Mouse (Mus musculus) adrenal gland, postnatal 36 days (tissue): Measurements from ENCODE around the gene Mov10l1. TPM values are rescaled to one million over a fixed set of nuclear protein-coding genes. Genes with fewer than 3 reads are reported as not detected.

Experiments used
- DNase-seq, 2 experiments: peaks; one replicate each; pipeline ENCODE4 v3.0.0; 2021; ENCODE audit warnings: mixed read lengths in 1 of 2
- total RNA-seq, 2 experiments: library from RNA; stranded (reverse); gene quantifications; 2 replicates each; pipeline ENCODE4 v1.2.3; 2021

The Mov10l1 gene
- total RNA-seq, 2 experiments from 2014 or later = not detected

DNA sequence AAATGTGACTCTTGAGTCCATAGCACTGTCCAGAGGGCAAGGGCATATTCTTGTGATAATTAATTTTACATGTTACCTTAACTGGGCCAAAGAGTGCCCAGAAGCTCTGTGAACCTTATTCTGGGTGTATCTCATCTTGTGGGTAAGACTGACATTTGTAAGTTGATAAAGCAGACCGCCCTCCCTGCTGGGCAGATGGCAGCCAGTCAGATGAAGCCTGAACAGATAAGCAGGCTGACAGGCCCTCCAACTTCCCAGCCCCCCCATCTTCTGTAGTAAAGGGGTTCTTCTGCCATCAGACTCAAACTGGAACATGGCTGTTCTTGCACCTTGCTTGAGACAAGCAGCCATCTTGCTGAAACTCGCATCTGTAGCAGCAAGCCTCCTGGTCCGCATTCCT, 34.0 kb downstream of the Mov10l1 start:
- no peak for DNase-seq

DNA sequence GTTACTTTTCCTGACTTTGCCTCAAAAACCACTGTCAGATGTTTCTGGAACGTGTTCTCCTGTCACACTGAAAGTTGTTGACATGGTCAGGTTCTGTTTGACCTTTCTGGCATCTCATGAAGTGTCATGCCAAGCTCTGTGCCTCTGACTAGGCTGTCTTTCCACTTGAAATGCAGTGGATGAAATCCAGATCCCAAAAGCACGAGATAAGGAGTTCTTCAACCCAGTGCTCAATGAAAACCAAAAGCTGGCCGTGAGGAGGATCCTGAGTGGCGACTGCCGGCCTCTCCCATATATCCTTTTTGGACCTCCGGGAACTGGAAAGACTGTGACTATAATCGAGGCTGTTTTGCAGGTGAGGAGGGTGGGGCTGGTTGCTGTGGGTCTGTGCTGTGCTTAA, 37.4 kb downstream of the Mov10l1 start:
- no peak for DNase-seq

DNA sequence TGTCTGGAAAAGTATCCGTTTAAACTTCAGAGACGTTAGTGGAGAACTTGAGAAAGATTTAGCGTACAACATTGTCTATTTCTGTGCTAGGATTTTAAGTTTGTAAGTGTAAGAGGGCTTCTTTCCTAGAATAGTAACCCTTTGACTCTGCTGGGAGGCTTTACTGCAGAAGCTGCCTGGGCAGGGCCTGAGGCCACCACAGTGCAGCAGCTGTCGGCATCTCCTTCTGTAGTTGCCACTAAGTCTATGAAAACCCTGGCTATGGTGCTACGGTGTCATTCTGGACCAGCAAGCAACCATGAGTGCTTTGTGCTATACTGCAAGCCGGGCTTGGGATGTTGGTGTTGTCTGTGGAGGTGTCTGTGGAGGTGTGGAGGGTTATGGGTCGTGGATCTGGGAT, 37.8 kb downstream of the Mov10l1 start:
- no peak for DNase-seq

DNA sequence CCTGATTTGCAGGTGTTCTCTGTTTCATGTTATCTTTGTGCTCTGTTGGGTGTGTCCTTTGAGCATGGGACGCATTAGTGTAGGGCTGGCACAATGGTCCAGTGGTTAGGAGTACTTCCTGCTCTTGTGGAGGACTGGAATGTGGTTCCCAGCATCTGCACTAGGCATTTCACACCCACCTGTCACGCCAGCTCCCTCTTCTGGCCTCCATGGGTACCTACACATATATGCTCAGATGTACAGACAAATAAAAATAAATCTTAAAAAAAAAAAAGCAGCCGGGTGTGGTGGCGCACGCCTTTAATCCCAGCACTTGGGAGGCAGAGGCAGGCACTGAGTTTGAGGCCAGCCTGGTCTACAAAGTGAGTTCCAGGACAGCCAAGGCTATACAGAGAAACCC, 61.7 kb downstream of the Mov10l1 start:
- no peak for DNase-seq

DNA sequence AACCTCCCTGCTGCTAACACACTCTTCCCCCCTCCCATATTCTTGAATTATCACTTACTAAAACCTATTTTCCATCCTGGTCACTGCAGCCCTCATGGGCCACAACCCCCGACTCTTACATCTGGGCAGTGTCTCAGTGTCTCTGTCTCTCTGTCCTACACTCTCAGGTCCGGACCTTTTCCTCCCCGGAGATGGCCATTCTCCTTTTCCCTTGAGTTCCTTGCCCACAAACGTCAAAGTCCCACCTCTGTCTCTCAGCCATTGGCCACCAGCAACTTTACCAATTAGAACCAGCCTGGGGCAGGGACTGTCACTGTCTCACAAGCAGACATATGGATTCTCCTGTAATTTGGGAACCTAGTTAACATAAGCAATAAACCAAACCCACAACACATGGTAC, 63.6 kb downstream of the Mov10l1 start:
- DNase-seq = no peak

DNA sequence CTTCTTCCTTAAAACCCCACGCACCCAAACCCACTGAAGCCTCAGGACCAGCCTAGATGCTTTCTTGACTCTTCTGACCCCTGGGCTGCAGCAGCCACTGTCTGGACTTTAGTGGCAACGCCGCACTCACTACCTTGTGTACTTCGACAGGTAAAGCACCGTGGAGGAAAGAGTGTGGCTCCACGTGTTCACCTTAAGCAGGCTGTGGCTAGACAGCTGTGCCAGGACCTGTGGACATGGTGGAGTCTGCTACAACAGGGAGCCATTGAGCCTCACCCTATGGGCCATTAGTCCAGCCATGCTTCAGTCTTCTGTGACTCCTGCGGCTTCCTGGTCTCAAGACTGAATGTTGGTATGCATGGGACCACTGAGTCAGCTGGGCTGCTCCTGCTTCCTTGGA, 72.0 kb downstream of the Mov10l1 start:
- no peak for DNase-seq

DNA sequence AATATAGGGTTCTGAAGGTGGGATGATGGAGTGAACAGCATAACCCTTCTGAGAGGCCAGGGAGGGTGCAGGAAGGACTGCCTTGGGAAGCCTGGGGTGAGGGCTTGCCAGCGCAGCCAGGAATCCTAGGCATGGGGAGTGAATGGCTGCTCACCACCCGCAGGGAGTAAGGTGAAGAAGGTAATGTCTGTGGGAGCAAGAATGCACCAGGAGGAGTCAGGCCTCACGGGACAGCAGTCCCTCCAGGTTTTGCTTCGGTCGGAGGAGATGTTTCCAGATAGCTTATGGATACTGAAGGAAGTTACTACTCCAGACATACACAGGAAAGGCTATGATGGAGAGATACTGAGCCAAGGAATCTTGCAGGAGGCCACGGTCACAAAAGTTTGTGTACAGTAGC, 76.0 kb downstream of the Mov10l1 start:
- DNase-seq = no peak

DNA sequence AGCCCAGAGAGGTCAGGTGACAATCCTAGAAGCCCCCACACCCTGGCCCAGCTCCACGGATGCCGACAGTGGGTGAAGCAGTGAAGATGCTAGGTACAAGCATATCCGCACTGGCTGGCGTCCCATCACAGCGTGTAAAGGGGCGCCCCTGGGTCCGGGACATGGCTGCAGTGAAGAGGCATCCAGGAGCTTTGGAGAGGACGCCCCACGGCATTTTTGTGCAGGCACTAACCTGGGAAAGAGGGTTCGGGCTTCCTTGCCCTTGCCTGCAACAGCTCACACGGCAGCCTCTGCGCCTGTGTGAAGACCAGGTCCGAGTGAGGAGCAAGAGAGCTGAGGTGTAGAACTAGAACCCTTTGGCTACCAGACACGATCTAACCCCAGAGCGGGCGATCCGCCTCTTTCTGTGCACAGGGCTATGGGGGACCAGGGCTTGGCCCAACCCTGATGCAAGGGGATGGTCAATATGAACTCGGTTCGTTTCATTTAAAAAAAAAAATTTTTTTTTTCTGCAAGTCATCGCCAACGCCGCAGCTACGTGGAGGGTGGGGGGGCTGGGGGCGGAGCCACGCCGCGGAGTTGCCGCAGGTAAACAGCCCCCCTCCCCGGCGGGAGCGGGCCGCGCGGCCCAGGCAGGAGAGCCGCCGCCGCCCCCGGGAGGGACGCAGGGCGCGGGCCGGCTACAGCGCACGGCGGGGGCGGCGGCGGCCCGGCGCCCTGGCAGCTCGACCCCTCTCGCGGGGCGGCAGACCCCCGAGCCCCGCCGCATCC, 76.6 kb downstream of the Mov10l1 start, which contains the start of gene Panx2:
Gene Panx2, plus strand, starts transcription at position 574 of the 771 bp plus-strand sequence.
- no peak for DNase-seq

DNA sequence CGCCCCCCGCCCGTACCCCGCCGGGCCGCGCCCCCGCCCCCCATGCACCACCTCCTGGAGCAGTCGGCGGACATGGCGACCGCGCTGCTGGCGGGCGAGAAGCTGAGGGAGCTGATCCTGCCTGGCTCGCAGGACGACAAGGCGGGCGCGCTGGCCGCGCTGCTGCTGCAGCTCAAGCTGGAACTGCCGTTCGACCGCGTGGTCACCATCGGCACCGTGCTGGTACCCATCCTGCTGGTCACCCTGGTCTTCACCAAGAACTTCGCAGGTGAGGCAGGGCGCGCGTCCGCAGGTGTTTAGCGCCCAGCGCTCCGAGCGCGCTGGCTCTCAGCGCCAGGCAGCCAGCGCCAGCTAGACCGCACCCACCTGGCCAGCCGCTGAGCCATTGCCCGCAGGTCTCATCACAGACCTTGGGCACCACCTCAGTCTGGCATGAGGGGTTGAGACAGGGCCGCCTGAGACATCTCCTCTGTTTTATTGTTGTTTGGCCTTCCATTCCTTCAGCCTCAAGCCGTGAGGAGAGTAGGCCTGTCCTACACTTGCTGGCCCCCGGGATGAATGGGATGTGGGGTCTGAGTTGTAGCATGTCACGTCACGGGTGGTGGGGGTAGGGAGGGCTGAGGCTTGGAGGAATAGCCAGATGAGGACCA, 77.4 kb downstream of the Mov10l1 start:
- peak; percentile 25 to 54 for DNase-seq

DNA sequence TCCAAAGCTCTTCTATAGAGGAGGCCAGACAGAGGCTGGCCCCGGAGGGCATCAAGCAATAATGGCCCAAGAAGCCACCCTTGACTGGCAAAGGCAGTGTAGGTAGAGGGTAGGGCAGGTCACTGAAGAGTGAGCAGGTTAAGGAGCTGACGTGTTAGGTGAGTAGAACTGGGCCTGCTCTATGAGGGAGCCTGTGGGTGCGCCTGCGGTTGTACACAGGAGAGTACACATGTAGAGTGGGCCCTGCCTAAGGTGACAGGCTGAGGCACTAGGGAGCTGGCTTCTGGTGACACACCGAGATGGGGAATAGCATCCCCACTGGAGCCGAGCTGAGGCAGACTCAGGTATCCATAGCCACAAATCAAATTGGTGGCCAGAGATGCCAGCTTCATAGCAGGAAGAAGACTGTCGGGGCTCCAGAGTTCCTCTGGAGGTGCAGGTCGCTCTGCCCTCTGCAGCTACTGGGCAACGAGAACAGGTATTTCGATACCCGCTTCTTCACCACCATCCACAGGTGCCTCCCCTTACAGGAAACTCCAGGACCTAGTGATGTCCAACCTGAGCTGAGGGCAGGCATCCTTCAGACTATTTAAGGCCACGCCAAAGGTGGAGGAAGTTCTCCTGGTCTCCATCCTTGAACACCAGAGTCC, 78.2 kb downstream of the Mov10l1 start:
- no peak for DNase-seq

DNA sequence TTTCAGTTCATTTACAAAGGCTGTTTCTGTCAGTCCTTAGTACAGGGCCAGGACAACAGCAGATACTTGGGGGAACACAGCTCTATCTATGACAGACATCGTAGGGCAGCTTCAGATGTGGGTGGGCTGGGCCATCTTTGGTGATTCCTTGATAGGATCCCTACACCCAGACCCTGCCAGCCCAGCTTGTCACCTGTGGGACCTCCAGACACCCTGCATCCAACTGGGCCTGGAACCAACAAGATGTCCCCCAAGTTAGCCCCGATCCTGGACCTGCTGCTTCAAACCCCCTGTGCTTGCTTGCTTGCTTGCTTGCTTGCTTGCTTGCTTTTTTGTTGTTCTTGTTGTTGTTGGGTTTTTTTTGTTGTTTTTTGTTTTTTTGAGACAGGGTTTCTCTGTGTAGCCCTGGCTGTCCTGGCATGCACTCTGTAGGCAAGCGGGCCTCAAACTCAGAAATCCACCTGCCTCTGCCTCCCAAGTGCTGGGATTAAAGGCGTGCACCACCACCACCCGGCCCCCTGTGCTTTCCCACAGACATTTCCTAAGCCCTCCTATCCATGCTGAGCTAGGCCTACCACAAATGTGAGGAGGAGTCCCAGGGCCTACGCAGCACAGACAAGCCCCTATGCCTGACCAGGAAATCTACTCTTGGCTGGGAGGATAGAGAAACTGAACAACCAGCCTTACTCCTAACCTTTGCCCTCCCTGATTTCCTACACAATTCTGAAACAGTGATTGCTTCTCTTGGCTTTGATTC, 79.2 kb downstream of the Mov10l1 start:
- DNase-seq = no peak

DNA sequence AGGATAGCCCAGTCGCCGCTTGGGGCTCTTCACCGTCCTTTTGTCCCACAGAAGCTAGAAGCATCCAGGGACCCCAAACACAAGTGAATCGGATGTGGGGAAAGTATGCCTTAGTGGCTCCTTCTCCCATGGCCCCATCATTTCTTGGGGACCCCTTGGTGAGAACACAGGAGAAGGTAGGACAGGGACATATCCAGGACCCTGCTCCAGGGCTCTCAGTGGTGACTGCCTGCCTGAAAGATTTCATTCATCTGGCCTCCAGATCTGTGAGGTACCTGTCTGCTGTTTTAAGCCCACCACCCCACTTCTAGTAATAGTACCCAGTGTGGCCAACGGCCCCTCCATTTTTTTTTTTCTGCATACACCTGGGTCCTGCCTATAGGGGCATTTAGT, 79.8 kb downstream of the Mov10l1 start:
- no peak for DNase-seq

DNA sequence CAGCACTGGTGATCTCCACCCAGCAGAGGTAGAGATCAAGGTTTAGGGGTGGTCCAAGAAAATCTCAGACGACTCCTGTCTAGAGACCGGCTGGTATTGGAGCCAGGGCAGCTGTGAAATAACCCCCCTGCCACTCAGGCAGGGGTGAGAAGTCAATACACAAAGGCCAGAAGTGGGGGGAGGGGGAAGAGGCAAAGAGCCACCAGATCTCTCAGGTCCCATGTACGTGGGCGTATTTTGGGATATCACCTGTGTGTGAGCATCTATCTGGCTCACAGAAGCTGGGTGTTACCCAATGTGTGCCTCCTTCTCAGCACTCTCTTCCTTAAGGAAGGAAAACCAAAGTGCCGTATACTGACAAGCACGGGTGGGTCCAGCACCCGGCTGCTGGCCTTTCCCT, 80.3 kb downstream of the Mov10l1 start:
- no peak for DNase-seq

DNA sequence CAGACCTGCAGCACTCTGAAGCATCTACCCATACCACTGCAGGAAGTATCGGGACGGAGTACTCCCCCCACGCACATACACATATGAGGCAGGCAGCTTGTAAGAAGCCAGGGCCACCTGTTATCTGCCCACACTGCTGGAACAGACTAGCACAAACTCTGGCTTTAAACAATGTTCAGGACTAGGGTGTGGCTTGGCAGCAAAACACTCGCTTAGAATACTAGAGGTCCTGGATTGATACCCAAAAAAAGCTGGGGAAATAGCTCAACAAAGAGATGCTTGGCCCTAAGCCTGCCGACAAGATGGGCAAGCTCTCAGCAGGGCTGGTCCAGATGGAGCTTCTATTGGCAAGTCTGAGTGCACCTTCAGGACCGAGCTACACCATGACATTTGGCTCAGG, 80.8 kb downstream of the Mov10l1 start:
- DNase-seq = no peak

DNA sequence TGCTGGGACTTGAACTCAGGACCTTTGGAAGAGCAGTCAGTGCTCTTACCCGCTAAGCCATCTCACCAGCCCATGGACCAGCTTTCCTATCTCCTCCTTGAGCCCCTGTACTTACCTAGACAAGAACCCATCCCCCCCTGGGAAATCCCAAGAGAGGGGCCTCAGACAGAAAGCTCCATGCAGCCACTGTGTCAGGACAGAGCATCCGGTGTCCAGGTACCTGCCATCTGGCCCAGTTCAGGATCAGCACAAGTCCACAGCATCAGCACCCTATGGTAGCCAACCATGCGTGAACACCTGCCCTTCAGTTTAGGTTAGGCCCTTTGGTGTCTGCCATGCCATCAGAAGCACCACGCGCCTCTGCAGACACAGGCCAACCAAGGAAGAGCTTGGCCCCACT, 82.2 kb downstream of the Mov10l1 start:
- no peak for DNase-seq

DNA sequence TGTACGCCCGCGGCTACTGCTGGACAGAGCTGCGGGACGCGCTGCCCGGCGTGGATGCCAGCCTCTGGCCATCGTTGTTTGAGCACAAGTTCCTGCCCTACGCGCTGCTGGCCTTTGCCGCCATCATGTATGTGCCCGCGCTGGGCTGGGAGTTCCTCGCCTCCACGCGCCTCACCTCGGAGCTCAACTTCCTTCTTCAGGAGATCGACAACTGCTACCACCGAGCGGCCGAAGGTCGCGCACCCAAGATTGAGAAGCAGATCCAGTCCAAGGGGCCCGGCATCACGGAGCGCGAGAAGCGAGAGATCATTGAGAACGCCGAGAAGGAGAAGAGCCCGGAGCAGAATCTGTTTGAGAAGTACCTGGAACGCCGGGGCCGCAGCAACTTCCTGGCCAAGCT, 84.9 kb downstream of the Mov10l1 start:
- DNase-seq = no peak

DNA sequence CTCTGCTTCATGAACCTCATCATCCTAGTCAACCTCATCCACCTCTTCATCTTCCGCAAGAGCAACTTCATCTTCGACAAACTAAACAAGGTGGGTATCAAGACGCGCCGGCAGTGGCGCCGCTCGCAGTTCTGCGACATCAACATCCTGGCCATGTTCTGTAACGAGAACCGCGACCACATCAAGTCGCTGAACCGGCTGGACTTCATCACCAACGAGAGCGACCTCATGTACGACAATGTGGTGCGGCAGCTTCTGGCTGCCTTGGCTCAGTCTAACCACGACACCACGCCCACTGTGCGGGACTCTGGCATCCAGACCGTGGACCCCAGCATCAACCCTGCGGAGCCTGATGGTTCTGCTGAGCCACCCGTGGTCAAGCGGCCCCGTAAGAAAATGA, 85.5 kb downstream of the Mov10l1 start:
- DNase-seq = no peak

DNA sequence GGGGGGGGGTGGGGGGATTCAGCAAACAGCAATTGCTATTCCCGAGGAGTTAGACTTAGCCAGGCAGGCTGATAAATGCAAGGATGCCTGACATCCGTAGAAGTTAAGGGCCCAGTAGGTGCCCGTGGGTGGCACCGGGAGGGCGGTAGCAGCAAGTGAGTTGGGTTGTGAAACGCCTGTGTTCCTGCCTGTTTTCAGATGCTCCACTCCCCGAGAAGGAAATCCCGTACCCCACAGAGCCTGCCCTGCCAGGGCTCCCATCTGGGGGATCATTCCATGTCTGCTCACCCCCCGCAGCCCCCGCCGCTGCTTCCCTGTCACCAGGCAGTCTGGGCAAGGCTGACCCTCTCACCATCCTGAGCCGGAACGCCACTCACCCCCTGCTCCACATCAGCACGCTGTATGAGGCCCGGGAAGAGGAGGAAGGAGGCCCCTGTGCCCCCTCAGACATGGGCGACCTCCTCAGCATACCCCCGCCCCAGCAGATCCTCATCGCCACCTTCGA, 86.7 kb downstream of the Mov10l1 start:
- no peak for DNase-seq

DNA sequence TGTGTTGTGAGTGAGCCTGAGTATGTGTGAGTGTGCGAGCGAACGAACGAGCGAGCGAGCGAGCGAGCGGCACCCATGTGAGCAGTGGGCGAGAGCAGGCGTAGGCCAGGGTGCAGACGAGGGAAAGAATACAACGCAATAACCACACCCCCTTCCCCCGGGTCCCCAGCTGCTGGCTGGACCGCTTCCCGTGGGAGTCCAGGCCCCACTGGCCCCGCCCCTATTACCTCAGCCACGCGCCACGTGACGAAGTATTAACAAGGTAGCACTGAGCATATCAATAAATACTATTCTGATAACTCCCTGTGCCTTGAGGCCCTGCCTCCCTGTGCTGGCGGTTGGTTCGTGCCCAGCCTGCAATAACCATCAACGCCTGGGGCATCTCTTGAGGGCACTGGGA, 87.9 kb downstream of the Mov10l1 start:
- no peak for DNase-seq

DNA sequence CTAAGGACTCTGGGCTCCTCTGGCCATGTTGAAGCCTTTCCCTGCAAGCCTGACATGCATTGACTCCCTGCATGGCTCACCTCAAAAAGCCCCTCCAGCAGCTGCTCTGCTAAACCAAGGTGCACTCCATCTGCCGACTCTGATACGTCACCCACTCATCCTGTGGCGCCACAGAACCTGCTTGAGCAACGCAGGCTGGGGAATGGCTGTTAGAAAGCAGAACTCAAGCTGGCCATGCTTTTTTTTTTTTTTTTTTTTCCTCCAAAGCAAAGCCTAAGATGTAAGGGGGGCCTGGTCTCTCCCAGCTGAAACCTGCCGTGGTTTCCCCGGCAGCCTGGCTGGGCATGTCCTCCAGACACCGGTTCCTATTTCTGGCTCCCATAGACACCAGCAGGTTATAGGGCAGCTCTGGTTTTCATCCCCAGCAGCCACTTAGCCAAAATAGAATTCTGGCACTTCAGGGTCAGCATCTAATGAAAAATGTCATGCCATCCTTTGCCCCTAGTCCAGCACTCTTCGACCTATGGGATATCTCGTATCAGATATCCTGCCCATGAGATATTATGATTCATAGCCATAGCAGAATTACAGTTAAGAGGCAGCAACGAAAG, 91.4 kb downstream of the Mov10l1 start:
- DNase-seq = no peak

DNA sequence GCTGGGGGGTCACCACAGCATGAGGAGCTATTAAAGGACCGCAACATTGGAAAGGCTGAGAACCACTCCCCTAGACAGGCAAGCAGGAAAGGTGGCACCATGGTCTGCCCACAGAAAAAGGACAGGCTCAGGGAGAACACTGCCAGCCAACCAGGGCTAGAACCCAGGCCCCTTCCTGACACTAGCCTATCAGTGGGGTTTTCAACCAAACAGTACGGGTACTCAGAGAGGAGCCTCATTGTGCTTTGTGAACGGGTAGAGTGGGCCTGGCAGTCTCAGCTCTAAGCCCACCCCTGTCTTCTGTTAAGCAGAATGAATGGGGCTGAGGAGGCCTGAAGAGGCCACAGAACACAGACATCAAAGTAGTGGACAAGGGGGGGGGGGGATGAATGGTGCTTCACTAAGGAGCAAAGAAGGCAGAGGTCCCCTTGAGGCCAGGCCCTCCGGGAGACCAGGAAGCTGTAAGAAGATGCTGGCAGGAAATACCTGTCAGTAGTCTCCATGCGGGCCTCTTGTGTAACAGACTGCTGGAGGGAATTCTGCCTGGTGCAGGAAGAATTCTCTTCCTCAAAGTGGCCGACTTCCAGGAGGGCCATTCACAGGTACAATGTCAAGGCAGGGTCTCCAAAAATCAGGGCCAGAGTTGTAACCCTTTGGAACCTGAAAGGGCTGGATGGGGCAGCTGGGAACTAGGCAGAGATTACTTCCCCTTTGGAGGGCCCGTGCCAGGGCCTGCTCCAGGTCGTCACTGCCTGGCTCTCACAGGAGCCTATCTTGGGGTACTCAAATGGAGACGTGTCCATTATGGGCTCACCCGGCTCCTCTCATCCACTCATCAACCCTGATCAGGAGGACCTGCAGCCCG, 92.1 kb downstream of the Mov10l1 start, which contains the start of gene Trabd:
Gene Trabd, plus strand, starts transcription at position 512 of the 865 bp plus-strand sequence.
- peak in 1 of 2 experiments; percentile 17 for DNase-seq
